Mouse (Mus musculus) heart, embryonic 10.5 days (tissue): ENCODE measurements at regions not wholly inside any gene's neighbourhood (a gene's known extent, or its start where the extent isn't known, plus 50 kb on each side); places are given as distances from the start of the nearest gene placed in this dataset.
A peak's percentile ranks its signal among the peaks of the same experiment; 100 is the strongest.

ENCODE experiments used
- DNase-seq: peaks from one replicate; pipeline ENCODE4 v3.0.0-alpha.2; 2017; ENCODE audit warnings: low spot score
- H3K27ac ChIP-seq: fragments of 300-500 bp; sonication (generic); 2 replicates; pipeline ENCODE4 v1.5.1; 2016; ENCODE audit warnings: mild to moderate bottlenecking
- H3K27me3 ChIP-seq: fragments of 300-500 bp; sonication (generic); 2 replicates; pipeline ENCODE4 v1.6.1; 2016; ENCODE audit warnings: mild to moderate bottlenecking; ENCODE audit not compliant: poor library complexity, insufficient read depth, severe bottlenecking
- H3K36me3 ChIP-seq: fragments of 300-500 bp; sonication (generic); 2 replicates; pipeline ENCODE4 v1.6.1; 2016; ENCODE audit warnings: mild to moderate bottlenecking, moderate library complexity
- H3K4me1 ChIP-seq: fragments of 300-500 bp; sonication (generic); 2 replicates; pipeline ENCODE4 v1.6.1; 2016; ENCODE audit warnings: mild to moderate bottlenecking
- H3K4me3 ChIP-seq: fragments of 300-500 bp; sonication (generic); 2 replicates; pipeline ENCODE4 v1.5.1; 2016; ENCODE audit warnings: mild to moderate bottlenecking, moderate library complexity
- H3K9me3 ChIP-seq: fragments of 300-500 bp; sonication (generic); 2 replicates; pipeline ENCODE4 v1.6.1; 2016; ENCODE audit warnings: mild to moderate bottlenecking, moderate library complexity
- WGBS: fragments of 180-500 bp; shearing (Covaris S2); methylation state at CpG from one replicate; pipeline ENCODE4 v1.1.7; 2016; 5-methylcytosine and 5-hydroxymethylcytosine counted together

DNA sequence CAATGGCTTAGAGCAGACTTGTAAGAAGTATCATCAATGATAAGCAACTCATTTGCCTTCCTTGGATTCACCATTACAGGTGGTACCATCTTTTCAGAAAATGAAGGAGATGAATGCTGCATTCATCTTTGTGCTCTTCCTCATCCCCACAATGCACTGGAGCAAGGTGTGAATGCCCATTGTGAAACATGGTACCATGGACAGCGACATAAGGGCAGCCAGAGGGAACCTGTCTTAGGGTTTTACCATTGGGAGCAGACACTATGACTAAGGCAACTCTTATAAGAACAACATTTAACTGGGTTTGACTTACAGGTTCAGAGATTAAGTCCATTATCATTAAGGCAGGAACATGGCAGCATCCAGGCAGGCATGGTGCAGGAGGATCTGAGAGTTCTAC lies 60.1 kb upstream of the Kcnj6 start:
- 34% methylated on average over 1 of the region's 1 CpGs for WGBS

DNA sequence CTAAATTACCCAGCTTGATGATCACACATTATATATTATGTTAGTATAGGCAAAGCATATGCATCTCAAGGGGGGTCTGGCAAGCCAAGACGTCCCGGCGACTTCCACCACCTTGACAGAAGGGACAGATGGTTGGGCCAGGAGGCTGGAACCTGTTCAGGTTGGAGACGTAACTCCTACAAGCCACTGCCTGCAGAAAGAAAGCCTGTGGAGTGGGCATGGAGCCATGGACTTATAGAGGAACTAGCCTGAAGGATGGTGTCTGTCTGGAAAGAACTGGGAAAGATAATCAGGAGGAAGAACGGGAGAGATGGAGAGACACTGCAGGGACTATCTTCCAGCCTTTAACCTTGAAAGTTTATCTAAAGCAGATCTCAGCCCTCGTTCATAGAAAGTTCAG lies 66.9 kb upstream of the Kcnj6 start:
- no peak overlapping the region for H3K27ac ChIP-seq
- WGBS = 78% methylated on average over 6 of the region's 6 CpGs
- H3K4me1 ChIP-seq = no peaks in the 10 kb centered on the region
- DNase-seq = no peak
- no peaks in the 10 kb centered on the region for H3K9me3 ChIP-seq
- H3K27me3 ChIP-seq = no peaks in the 10 kb centered on the region
- no peak overlapping the region for H3K4me3 ChIP-seq
- H3K36me3 ChIP-seq = no peaks in the 10 kb centered on the region

More for the DNA sequence above, 60.1 kb upstream of the Kcnj6 start:
- H3K36me3 ChIP-seq = no peaks in the 10 kb centered on the region
- H3K4me3 ChIP-seq = no peak overlapping the region
- no peaks in the 10 kb centered on the region for H3K9me3 ChIP-seq
- H3K27me3 ChIP-seq = no peaks in the 10 kb centered on the region
- H3K4me1 ChIP-seq = no peaks in the 10 kb centered on the region
- DNase-seq = no peak
- no peak overlapping the region for H3K27ac ChIP-seq

DNA sequence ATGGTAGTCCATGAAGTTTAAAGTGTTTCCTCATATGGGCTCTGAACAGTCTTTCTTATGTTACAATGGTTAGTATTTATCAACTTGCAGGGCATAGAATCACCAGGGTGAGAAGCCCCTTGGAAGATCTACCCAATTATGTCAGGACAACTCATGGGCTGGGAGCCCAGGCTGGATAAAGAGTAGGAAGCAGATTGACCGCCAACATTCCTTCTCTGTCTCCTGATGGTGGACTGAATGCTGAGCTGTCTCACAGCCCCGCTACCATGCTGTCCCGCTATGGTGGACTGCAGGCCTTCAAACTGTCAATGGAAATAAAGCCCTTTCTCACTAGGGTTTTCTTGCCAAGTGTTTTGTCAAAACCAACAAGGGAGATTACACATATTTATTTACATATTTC lies 69.2 kb upstream of the Kcnj6 start:
- Histone ChIP-seq H3K27me3 (no peaks in the 10 kb centered on the region), H3K4me1 (no peaks in the 10 kb centered on the region), H3K4me3 (no peak overlapping the region), H3K27ac (no peak overlapping the region), H3K36me3 (no peaks in the 10 kb centered on the region), H3K9me3 (no peaks in the 10 kb centered on the region)
- 84% methylated on average over 3 of the region's 3 CpGs for WGBS
- no peak for DNase-seq

DNA sequence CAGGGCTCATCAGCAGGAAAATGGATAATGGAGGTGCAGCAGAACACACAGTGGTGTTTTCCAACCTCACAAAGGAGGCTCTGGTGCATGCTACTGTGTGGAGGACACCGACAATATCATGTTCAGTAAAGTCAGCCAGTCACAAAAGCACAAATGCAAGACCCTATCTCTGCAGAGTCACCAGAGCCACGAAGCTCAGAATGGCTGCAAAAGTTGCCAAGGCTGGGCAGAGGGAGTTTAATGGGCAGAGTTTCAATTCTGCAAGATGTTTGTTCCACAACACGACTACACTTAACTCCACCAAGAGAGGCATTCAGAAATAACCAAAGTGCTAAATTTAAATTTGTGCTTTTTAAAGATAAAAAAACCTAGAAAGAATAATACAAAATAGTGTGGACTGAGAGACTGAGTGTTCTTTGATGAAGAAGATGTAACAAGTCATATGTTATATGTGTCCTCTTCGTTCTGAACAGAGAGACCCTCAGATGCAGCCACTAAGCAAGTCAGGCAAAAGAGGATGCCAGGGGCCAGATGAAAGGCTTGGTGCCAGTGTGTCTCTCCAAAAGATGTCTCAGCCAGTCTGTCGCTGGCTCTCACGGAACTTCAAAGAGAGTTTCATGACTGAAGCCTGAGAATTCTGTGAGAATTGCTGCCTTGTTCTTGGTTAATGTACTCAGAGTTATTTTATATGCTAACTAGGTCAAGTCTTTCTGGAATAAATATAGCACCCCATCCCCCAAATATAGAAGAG lies 95.1 kb upstream of the Kcnj6 start:
- no peak for DNase-seq
- Histone ChIP-seq H3K4me1 (no peaks in the 10 kb centered on the region), H3K27ac (no peak overlapping the region), H3K4me3 (no peak overlapping the region), H3K27me3 (no peaks in the 10 kb centered on the region), H3K9me3 (no peaks in the 10 kb centered on the region), H3K36me3 (no peaks in the 10 kb centered on the region)
- 72% methylated on average over 6 of the region's 6 CpGs for WGBS

- DNase-seq = peak; percentile 88
- no peaks in the 10 kb centered on the region for H3K9me3 ChIP-seq
- no peak overlapping the region for H3K27ac ChIP-seq
- no peak overlapping the region for H3K4me3 ChIP-seq
- no peaks in the 10 kb centered on the region for H3K36me3 ChIP-seq
- WGBS = 22% methylated on average over 10 of the region's 10 CpGs
- H3K27me3 ChIP-seq = no peaks in the 10 kb centered on the region
- H3K4me1 ChIP-seq = no peaks in the 10 kb centered on the region
Measured at GRCm38 (mm10) chr16:95093753-95094152, 96.3 kb upstream of the Kcnj6 start.

DNA sequence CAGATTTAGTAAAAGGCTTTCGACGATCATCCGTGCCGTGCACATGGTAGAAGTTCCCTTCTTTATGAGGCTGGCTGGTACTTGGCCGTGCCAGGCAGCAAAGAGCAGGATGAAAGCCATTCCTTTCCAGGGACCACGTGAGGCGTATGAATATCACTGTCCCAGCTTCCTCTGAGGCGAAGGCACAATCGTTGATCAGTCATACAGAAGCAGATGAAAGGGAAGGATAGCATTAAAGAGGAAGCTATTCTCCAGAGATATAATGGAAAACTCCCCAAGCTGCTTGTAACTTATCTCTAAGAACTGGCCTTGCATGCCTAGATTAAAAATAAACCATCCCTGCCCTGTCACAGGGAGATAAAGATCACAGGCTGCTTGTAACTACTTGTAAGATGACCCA lies 103.5 kb upstream of the Kcnj6 start:
- WGBS = 70% methylated on average over 9 of the region's 9 CpGs
- no peaks in the 10 kb centered on the region for H3K36me3 ChIP-seq
- no peaks in the 10 kb centered on the region for H3K27me3 ChIP-seq
- no peak overlapping the region for H3K27ac ChIP-seq
- H3K9me3 ChIP-seq = no peaks in the 10 kb centered on the region
- H3K4me3 ChIP-seq = no peak overlapping the region
- peaks cover 6% of the 10 kb centered on the region; the same call in 1 of the 2 replicates for H3K4me1 ChIP-seq
- no peak for DNase-seq

GRCm38 (mm10) chr16:95117531-95117930 lies 120.0 kb upstream of the Kcnj6 start:
- no peaks in the 10 kb centered on the region for H3K27me3 ChIP-seq
- 31% methylated on average over 8 of the region's 8 CpGs for WGBS
- H3K4me1 ChIP-seq = peaks cover 12% of the 10 kb centered on the region
- no peaks in the 10 kb centered on the region for H3K36me3 ChIP-seq
- H3K9me3 ChIP-seq = no peaks in the 10 kb centered on the region
- H3K4me3 ChIP-seq = no peak overlapping the region
- H3K27ac ChIP-seq = no peak overlapping the region
- no peak for DNase-seq

GRCm38 (mm10) chr16:95119293-95119692 lies 121.8 kb upstream of the Kcnj6 start:
- Histone ChIP-seq H3K36me3 (no peaks in the 10 kb centered on the region), H3K4me1 (peaks cover 12% of the 10 kb centered on the region), H3K27ac (no peak overlapping the region), H3K27me3 (no peaks in the 10 kb centered on the region), H3K4me3 (no peak overlapping the region), H3K9me3 (no peaks in the 10 kb centered on the region)
- DNase-seq = no peak
- 45% methylated on average over 4 of the region's 4 CpGs for WGBS

DNA sequence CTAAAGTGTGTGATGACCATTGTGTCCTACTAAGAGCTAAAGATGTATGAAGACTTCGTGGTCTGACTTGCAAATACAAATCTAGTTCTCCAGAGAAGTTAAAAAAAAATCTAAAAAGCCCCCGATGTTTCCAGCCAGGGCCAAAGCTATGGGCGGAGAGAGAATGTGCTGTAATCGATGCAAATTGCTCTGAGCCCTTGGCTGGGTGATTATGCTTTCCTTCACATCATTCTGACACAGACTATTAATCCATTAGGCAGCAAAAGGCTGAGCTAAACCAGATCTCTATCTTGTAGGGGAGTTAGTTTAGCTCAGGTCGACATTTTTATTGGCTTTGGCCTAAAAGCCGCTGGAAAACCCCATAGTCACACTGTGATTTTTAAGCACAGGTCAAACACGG lies 124.5 kb upstream of the Kcnj6 start:
- no peaks in the 10 kb centered on the region for H3K36me3 ChIP-seq
- no peak overlapping the region for H3K27ac ChIP-seq
- WGBS = 56% methylated on average over 7 of the region's 7 CpGs
- DNase-seq = no peak
- peaks cover 12% of the 10 kb centered on the region for H3K4me1 ChIP-seq
- no peak overlapping the region for H3K4me3 ChIP-seq
- H3K27me3 ChIP-seq = no peaks in the 10 kb centered on the region
- no peaks in the 10 kb centered on the region for H3K9me3 ChIP-seq

DNA sequence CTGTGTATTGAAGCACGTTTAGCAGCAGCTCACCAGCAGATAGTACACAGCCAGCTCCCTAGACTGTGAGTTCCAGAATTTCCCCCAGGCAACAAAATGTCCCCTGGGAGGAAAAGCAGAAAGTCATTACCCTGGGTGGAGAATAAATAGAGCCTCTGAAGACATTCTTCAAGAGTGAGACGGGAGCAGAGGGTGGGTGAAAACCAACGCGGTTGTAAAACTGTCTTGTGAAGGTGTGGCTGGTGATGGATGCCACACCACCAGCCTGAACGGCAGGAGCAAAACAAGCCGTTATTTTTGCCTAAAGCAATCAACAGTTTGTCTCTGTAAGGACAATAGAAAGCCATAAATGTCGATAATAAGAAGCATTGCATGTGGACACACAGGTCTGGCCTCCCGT lies 129.7 kb upstream of the Kcnj15 start:
- no peaks in the 10 kb centered on the region for H3K36me3 ChIP-seq
- WGBS = 46% methylated on average over 8 of the region's 8 CpGs
- no peak for DNase-seq
- no peaks in the 10 kb centered on the region for H3K9me3 ChIP-seq
- H3K27me3 ChIP-seq = no peaks in the 10 kb centered on the region
- no peak overlapping the region for H3K27ac ChIP-seq
- no peaks in the 10 kb centered on the region for H3K4me1 ChIP-seq
- H3K4me3 ChIP-seq = no peak overlapping the region

GRCm38 (mm10) chr16:95131815-95132214 lies 125.5 kb upstream of the Kcnj15 start:
- no peak overlapping the region for H3K27ac ChIP-seq
- H3K27me3 ChIP-seq = no peaks in the 10 kb centered on the region
- no peak for DNase-seq
- H3K9me3 ChIP-seq = no peaks in the 10 kb centered on the region
- 67% methylated on average over 5 of the region's 5 CpGs for WGBS
- no peaks in the 10 kb centered on the region for H3K36me3 ChIP-seq
- no peak overlapping the region for H3K4me3 ChIP-seq
- H3K4me1 ChIP-seq = no peaks in the 10 kb centered on the region

DNA sequence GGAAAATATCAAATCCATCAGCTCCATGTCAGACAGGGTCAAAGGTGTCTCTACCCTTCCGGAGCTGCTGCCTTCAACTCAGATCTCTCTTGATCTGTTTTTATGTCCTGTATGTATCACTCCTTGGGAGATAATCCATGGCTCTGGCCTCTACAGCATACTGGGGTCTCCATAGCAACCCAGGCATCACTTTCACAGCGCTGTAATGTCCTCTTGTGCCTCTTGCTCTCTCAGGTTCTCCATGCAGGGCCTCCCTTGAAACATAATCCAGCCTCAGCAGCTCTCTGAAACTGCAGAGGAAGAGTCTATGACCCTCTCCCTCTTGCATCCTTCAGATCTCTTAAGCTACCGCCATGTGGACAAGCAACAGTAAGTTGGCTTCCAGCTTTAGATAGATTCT lies 118.5 kb upstream of the Kcnj15 start:
- no peaks in the 10 kb centered on the region for H3K9me3 ChIP-seq
- WGBS = 66% methylated on average over 3 of the region's 3 CpGs
- DNase-seq = no peak
- no peaks in the 10 kb centered on the region for H3K27me3 ChIP-seq
- no peak overlapping the region for H3K27ac ChIP-seq
- H3K4me3 ChIP-seq = no peak overlapping the region
- H3K4me1 ChIP-seq = no peaks in the 10 kb centered on the region
- H3K36me3 ChIP-seq = no peaks in the 10 kb centered on the region

DNA sequence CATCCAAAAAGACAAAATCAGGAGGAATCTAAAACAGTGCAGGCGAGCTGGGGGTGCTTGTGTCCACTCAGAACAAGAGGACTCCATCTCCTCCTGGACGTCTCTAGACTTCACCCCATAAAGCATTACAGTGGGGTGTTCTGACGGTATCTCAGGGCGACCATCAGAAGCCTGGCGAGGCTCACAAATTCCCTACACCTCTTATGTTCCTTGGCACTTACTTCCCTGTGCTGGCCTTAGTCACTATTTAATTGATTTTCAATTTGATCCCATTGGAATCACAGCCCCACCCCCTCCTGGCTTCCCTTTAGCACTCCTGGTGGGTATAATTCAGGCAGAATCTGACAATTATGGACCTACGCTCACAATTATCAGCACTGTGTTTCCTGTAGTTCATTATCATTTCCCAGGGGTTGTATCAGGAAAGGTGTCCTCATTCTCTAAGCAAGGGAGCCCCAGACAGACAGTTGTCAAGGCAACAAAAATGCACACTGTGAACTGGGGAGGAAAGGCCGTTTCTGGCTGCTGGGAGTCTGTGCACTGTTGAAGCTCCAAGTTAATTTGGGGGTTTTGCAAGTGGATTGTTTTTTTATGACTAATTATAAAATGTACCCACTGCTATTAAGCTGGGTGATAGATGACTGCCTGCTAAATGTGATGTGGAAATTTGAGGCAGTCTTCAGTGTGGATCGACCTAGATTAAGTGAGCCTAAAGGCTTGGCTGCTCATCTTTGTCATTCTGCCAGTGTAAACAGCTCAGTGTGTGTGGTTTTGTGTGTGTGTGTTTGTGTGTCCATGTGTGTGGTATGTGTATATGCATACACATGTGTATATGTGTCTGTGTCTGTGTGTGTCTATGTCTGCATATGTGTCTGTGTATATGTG lies 115.6 kb upstream of the Kcnj15 start:
- no peaks in the 10 kb centered on the region for H3K27me3 ChIP-seq
- H3K4me1 ChIP-seq = no peaks in the 10 kb centered on the region
- 70% methylated on average over 8 of the region's 8 CpGs for WGBS
- no peak overlapping the region for H3K4me3 ChIP-seq
- DNase-seq = no peak
- no peaks in the 10 kb centered on the region for H3K9me3 ChIP-seq
- H3K36me3 ChIP-seq = no peaks in the 10 kb centered on the region
- H3K27ac ChIP-seq = no peak overlapping the region
